Mouse (Mus musculus) olfactory bulb, adult 2 months (tissue): ENCODE measurements around the gene Crip3. TPM values are rescaled to one million over a fixed set of nuclear protein-coding genes. Genes with fewer than 3 reads are reported as not detected.

Experiments
- H3K27ac ChIP-seq: fragments of 200-500 bp; 2 replicates; pipeline ENCODE4 v1.5.1; 2012; ENCODE audit warnings: low read depth, low read length; ENCODE audit not compliant: insufficient read depth
- H3K4me1 ChIP-seq: fragments of 200-500 bp; 2 replicates; pipeline ENCODE4 v1.6.1; 2012; ENCODE audit warnings: low read length; ENCODE audit not compliant: control insufficient read depth, insufficient read depth
- H3K4me3 ChIP-seq: fragments of 200-500 bp; 2 replicates; pipeline ENCODE4 v1.5.1; 2012; ENCODE audit warnings: mild to moderate bottlenecking, low read depth, low read length, moderate library complexity; ENCODE audit not compliant: insufficient read depth
- CTCF ChIP-seq: fragments of 200-500 bp; IDR thresholded peaks from 2 replicates; pipeline ENCODE4 v1.5.1; 2012; ENCODE audit warnings: low read depth, mild to moderate bottlenecking, low read length, moderate library complexity; ENCODE audit not compliant: insufficient read depth
- POLR2A ChIP-seq: fragments of 200-500 bp; IDR thresholded peaks from 2 replicates; pipeline ENCODE4 v1.6.1; 2012; ENCODE audit warnings: mild to moderate bottlenecking, low read depth, low read length, moderate library complexity; ENCODE audit not compliant: insufficient read depth
- WGBS: fragments of 180-500 bp; shearing (Covaris S2); methylation state at CpG from one replicate; pipeline ENCODE4 v1.1.7; 2018; 5-methylcytosine and 5-hydroxymethylcytosine counted together
- polyA plus RNA-seq: library from polyadenylated mRNA; stranded (reverse); fragments of >200 nt; gene quantifications from 2 replicates; pipeline ENCODE4 v1.2.4, GENCODE M21; 2012; ENCODE audit warnings: low replicate concordance; ENCODE audit not compliant: missing spikeins, insufficient read depth, insufficient read length

Gene Crip3
- not detected in 2 replicates for polyA plus RNA-seq

GRCm38 (mm10) chr17:46428761-46429414 lies at the start of gene Crip3:
TSS of gene Crip3 (plus strand) at chr17:46428926.
- WGBS = 17% methylated on average over 18 of the region's 18 CpGs
- Histone ChIP-seq H3K4me1 (0 out of 2 replicates have a peak, but pooled peaks cover 5% of the 10 kb centered on the region), H3K27ac (no peak within 1 kb of the TSS), H3K4me3 (no peak within 1 kb of the TSS)
- TF ChIP-seq POLR2A (no peak), CTCF (no peak)

- WGBS = 1% methylated on average over 101 of the region's 105 CpGs
- no peaks in the 10 kb centered on the region; the same call in 1 of the 2 replicates for H3K4me1 ChIP-seq
- TF ChIP-seq CTCF (no peak), POLR2A (peak; percentile 81; the same call in 1 of the 2 replicates)
- H3K27ac ChIP-seq = peak within 1 kb of the TSS; percentile 62
- H3K4me3 ChIP-seq = peak within 1 kb of the TSS; percentile 84
Measured at GRCm38 (mm10) chr17:46383294-46384060, 45.2 kb upstream of the Crip3 start, which contains the start of gene Zfp318. TSS of gene Zfp318 (plus strand) at chr17:46383731.

- WGBS = 2% methylated on average over 70 of the region's 70 CpGs
- Histone ChIP-seq H3K27ac (no peak overlapping the region), H3K4me1 (no peaks in the 10 kb centered on the region; the same call in 1 of the 2 replicates), H3K4me3 (peak overlapping the region; percentile 84)
- TF ChIP-seq POLR2A (no peak), CTCF (no peak)
Measured at GRCm38 (mm10) chr17:46384061-46384801, 44.5 kb upstream of the Crip3 start.

- no peak for TF ChIP-seq CTCF
- TF ChIP-seq POLR2A = no peak
- 47% methylated on average over 3 of the region's 3 CpGs for whole genome bisulfite sequencing
- H3K4me3 ChIP-seq = no peak overlapping the region
- no peak overlapping the region for H3K27ac ChIP-seq
- H3K4me1 ChIP-seq = no peaks in the 10 kb centered on the region; the same call in 1 of the 2 replicates
Measured at GRCm38 (mm10) chr17:46388200-46388599, 40.5 kb upstream of the Crip3 start.

GRCm38 (mm10) chr17:46393012-46393411 lies 35.7 kb upstream of the Crip3 start:
- TF ChIP-seq CTCF (no peak), POLR2A (no peak)
- WGBS = 43% methylated on average over 2 of the region's 2 CpGs
- Histone ChIP-seq H3K27ac (no peak overlapping the region), H3K4me1 (no peaks in the 10 kb centered on the region), H3K4me3 (no peak overlapping the region)

GRCm38 (mm10) chr17:46394631-46395030 lies 34.1 kb upstream of the Crip3 start:
- Histone ChIP-seq H3K4me3 (no peak overlapping the region), H3K27ac (no peak overlapping the region), H3K4me1 (no peaks in the 10 kb centered on the region)
- 30% methylated on average over 1 of the region's 1 CpGs for WGBS
- TF ChIP-seq POLR2A (no peak), CTCF (no peak)

- H3K27ac ChIP-seq = no peak overlapping the region
- no peak overlapping the region for H3K4me3 ChIP-seq
- TF ChIP-seq CTCF (no peak), POLR2A (no peak)
- 19% methylated on average over 3 of the region's 3 CpGs for WGBS
- H3K4me1 ChIP-seq = no peaks in the 10 kb centered on the region
Measured at GRCm38 (mm10) chr17:46408478-46408877, 20.2 kb upstream of the Crip3 start.

GRCm38 (mm10) chr17:46418628-46419027 lies 10.1 kb upstream of the Crip3 start:
- 39% methylated on average over 5 of the region's 5 CpGs for WGBS
- Histone ChIP-seq H3K27ac (no peak overlapping the region), H3K4me3 (no peak overlapping the region), H3K4me1 (no peaks in the 10 kb centered on the region)
- TF ChIP-seq CTCF = no peak
- TF ChIP-seq POLR2A = no peak

- no peaks in the 10 kb centered on the region for H3K4me1 ChIP-seq
- no peak overlapping the region for H3K4me3 ChIP-seq
- H3K27ac ChIP-seq = no peak overlapping the region
- no peak for TF ChIP-seq CTCF
- TF ChIP-seq POLR2A = no peak
Measured at GRCm38 (mm10) chr17:46419717-46420116, 9.0 kb upstream of the Crip3 start.

GRCm38 (mm10) chr17:46426496-46426895 lies 2.2 kb upstream of the Crip3 start:
- Histone ChIP-seq H3K4me3 (no peak overlapping the region), H3K4me1 (0 out of 2 replicates have a peak, but pooled peaks cover 3% of the 10 kb centered on the region), H3K27ac (no peak overlapping the region)
- TF ChIP-seq CTCF = no peak
- no peak for TF ChIP-seq POLR2A
